Mouse (Mus musculus) kidney, adult 2 months (tissue): ENCODE results near the gene Xpo6.

ENCODE experiments used
- CTCF ChIP-seq: fragments of 200-500 bp; conservative IDR thresholded peaks from 2 replicates; pipeline ENCODE4 v1.5.1; 2011; ENCODE audit warnings: low read depth, mild to moderate bottlenecking, control low read depth, low read length, moderate library complexity, mixed read lengths; ENCODE audit not compliant: insufficient read depth, insufficient read length
- POLR2A ChIP-seq: fragments of 200-500 bp; IDR thresholded peaks from one replicate; pipeline ENCODE4 v1.6.1; 2011; ENCODE audit warnings: low read depth, low read length, control low read depth

- TF ChIP-seq CTCF (no peak), POLR2A (no peak)
These were observed 14.3 kb downstream of the Xpo6 start for GRCm38 (mm10) chr7:126185999-126186398.
